Mouse (Mus musculus) stomach, postnatal 0 days (tissue): ENCODE results near the gene Olfr620. TPM values are rescaled to one million over a fixed set of nuclear protein-coding genes. Genes with fewer than 3 reads are reported as not detected.

Source experiments
- ATAC-seq: fragments of 200-750 bp; cut with Nextera tagmentation; 2 replicates; pipeline ENCODE4 v1.8.0; 2017; ENCODE audit not compliant: low FRiP score, low TSS enrichment
- DNase-seq: peaks from one replicate; pipeline ENCODE4 v3.0.0-alpha.2; 2016; ENCODE audit warnings: low spot score
- H3K27ac ChIP-seq: fragments of 300-500 bp; sonication (generic); replicated peaks from 2 replicates; pipeline ENCODE4 v1.5.1; 2014; ENCODE audit warnings: mild to moderate bottlenecking, control low read depth
- H3K27me3 ChIP-seq: fragments of 300-500 bp; sonication (generic); 2 replicates; pipeline ENCODE4 v1.6.1; 2014; ENCODE audit warnings: low read length; ENCODE audit not compliant: control insufficient read depth, insufficient read depth
- H3K36me3 ChIP-seq: fragments of 300-500 bp; sonication (generic); 2 replicates; pipeline ENCODE4 v1.6.1; 2014; ENCODE audit warnings: low read length, mixed read lengths; ENCODE audit not compliant: control insufficient read depth, insufficient read depth
- H3K4me1 ChIP-seq: fragments of 300-500 bp; sonication (generic); replicated peaks from 2 replicates; pipeline ENCODE4 v1.6.1; 2014; ENCODE audit warnings: antibody characterized with exemption; ENCODE audit not compliant: control insufficient read depth, insufficient read depth
- H3K4me2 ChIP-seq: fragments of 300-500 bp; sonication (generic); replicated peaks from 2 replicates; pipeline ENCODE4 v1.6.1; 2014; ENCODE audit warnings: low read depth, mild to moderate bottlenecking, control low read depth, moderate library complexity
- H3K4me3 ChIP-seq: fragments of 300-500 bp; sonication (generic); 2 replicates; pipeline ENCODE4 v1.5.1; 2014; ENCODE audit warnings: low read depth, low read length, control low read depth
- H3K9ac ChIP-seq: fragments of 300-500 bp; sonication (generic); 2 replicates; pipeline ENCODE4 v1.6.1; 2014; ENCODE audit warnings: mild to moderate bottlenecking, low read length, control low read depth, mixed read lengths
- H3K9me3 ChIP-seq: fragments of 300-500 bp; sonication (generic); 2 replicates; pipeline ENCODE4 v1.6.1; 2016; ENCODE audit warnings: low read length; ENCODE audit not compliant: control insufficient read depth
- CTCF ChIP-seq: IDR thresholded peaks from 2 replicates; pipeline ENCODE4 v1.5.1; 2016; ENCODE audit warnings: antibody characterized with exemption, low read depth, mild to moderate bottlenecking, moderate library complexity
- EP300 ChIP-seq: optimal IDR thresholded peaks from 2 replicates; pipeline ENCODE3; 2016; ENCODE audit warnings: antibody characterized with exemption
- WGBS: fragments of 180-500 bp; shearing (Covaris S2); extraction: QIAGEN DNeasy Blood & Tissue Kit; methylation state at CpG from one replicate; pipeline ENCODE4 v1.1.7; 2014; 5-methylcytosine and 5-hydroxymethylcytosine counted together
- microRNA-seq: library from miRNA; unstranded; fragments of <30 nt; microRNA quantifications from one replicate; pipeline ENCODE4, GENCODE M21; 2016
- polyA plus RNA-seq: library from polyadenylated mRNA; unstranded; fragments of >200 nt; fragmentation: Nextera tagmentation; extraction: Ambion mirVana; gene quantifications from 2 replicates; pipeline ENCODE4 v1.2.1, GENCODE M21; 2015

The Olfr620 gene
- polyA plus RNA-seq, 1 experiment from 2014 or later, result not detected

DNA sequence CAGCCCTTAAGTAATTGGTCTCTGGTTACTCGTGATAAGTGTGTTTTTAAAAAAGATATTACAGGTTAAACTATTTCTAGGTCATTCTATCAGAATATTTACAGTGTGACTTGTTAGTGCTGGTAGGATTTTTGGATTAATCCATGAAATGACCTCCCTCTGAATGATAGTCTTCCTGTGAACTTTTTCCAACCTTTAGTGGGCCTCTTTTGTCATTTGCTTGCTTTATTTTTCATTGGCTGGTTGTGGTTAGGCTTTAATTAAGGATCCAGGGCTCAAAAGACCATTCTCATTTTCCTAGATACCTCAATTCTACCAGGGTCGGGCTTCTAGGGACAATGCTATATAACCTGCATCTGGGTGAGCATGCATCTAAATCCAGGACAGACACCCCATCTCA is 22.5 kb downstream of the Olfr620 start, which contains the start of gene Olfr618:
Olfr618 (plus strand) TSS at position 301 of the 400 bp plus-strand sequence.
- H3K4me2 ChIP-seq, result no peak within 1 kb of the TSS
- TF ChIP-seq EP300 (no peak), CTCF (no peak)
- no peaks in the 10 kb centered on the region for H3K9me3 ChIP-seq
- DNase-seq, result no peak
- no peaks in the 10 kb centered on the region for H3K4me1 ChIP-seq
- 54% methylated on average over 2 of the region's 2 CpGs for WGBS
- H3K9ac ChIP-seq, result no peak within 1 kb of the TSS
- H3K4me3 ChIP-seq, result no peak within 1 kb of the TSS
- H3K27ac ChIP-seq, result no peak within 1 kb of the TSS
- H3K27me3 ChIP-seq, result no peaks in the 10 kb centered on the region
- H3K36me3 ChIP-seq, result no peaks in the 10 kb centered on the region
- no peak for ATAC-seq

DNA sequence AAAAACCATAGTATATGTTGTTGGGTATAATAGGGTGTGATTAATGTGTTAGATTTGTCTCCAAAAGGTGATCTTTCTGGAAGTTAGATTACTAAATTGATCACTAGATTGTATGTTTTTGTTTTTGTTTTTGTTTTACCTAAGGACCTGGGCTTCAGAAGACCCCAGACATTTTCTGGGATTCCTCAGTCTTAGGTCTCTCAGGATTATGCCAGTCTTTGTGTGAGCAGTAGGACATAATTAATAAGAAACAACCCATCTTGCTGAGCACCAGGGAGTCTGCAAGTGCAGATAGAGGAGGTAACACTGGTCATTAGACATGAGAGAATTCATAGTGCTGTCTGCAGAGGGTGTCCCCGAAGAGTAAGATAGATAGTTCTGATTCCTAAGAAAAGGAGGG is 39.6 kb downstream of the Olfr620 start, which contains the start of gene Olfr617:
Olfr617 (plus strand) TSS at position 301 of the 400 bp plus-strand sequence.
- TF ChIP-seq EP300, result no peak
- TF ChIP-seq CTCF, result no peak
- H3K4me3 ChIP-seq, result no peak within 1 kb of the TSS
- H3K9me3 ChIP-seq, result no peaks in the 10 kb centered on the region
- ATAC-seq (no peak), DNase-seq (no peak)
- H3K27ac ChIP-seq, result no peak within 1 kb of the TSS
- H3K9ac ChIP-seq, result no peak within 1 kb of the TSS
- no peaks in the 10 kb centered on the region for H3K4me1 ChIP-seq
- H3K27me3 ChIP-seq, result no peaks in the 10 kb centered on the region
- H3K4me2 ChIP-seq, result no peak within 1 kb of the TSS
- no peaks in the 10 kb centered on the region for H3K36me3 ChIP-seq
- 91% methylated on average over 1 of the region's 1 CpGs for WGBS

DNA sequence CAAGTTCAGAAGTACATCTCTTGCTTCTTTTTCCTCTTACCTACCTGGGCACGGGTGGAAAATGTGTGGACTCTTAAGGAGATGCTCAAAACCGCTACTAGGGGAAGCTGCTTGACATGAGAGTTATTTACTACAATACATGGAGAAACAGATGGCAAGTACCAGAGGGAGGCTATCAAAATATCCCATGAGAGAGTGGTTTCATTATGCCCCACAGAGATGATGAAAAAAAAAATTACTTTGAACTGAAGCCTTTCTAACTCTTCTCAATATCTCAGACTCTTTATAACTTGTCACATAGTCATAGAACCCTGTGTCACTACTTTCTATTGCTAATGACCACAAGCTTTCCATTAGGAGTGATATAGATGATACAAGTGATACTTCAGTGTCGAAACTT is 43.3 kb downstream of the Olfr620 start, which contains the start of gene Olfr616:
Olfr616 (minus strand) TSS at position 101 of the 400 bp plus-strand sequence.
- no peaks in the 10 kb centered on the region for H3K4me1 ChIP-seq
- no peaks in the 10 kb centered on the region for H3K36me3 ChIP-seq
- no peaks in the 10 kb centered on the region for H3K9me3 ChIP-seq
- no peak within 1 kb of the TSS for H3K4me2 ChIP-seq
- no peak for ATAC-seq
- H3K27ac ChIP-seq, result no peak within 1 kb of the TSS
- H3K4me3 ChIP-seq, result no peak within 1 kb of the TSS
- no peak for TF ChIP-seq EP300
- no peak within 1 kb of the TSS for H3K9ac ChIP-seq
- WGBS, result 80% methylated on average over 3 of the region's 3 CpGs
- no peaks in the 10 kb centered on the region for H3K27me3 ChIP-seq
- no peak for DNase-seq

DNA sequence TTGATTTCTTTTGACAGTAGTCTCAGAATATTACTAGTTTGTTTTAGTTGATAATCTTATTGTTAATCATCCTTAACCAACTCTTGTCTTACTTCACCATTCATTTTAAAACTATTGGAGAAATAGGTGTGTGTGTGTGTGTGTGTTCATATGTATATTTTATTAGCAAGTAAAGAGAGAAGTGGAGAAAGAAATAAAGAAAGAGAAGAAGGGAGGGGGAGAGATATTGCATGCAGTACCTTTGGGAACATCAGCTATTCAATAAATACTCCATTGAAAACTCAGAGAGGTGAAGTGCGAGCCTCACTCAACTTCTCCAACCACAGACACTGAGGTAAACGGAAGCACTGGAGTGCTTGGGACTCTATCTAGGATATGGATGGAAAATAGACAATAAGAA is 56.6 kb downstream of the Olfr620 start, which contains the start of gene Olfr615:
Olfr615 (plus strand) TSS at position 301 of the 400 bp plus-strand sequence.
- ATAC-seq (no peak), DNase-seq (no peak)
- H3K4me2 ChIP-seq, result no peak within 1 kb of the TSS
- TF ChIP-seq CTCF (no peak), EP300 (no peak)
- no peak within 1 kb of the TSS for H3K27ac ChIP-seq
- no peaks in the 10 kb centered on the region for H3K4me1 ChIP-seq
- H3K9me3 ChIP-seq, result no peaks in the 10 kb centered on the region
- H3K36me3 ChIP-seq, result no peaks in the 10 kb centered on the region
- no peaks in the 10 kb centered on the region for H3K27me3 ChIP-seq
- 66% methylated on average over 2 of the region's 2 CpGs for WGBS
- H3K9ac ChIP-seq, result no peak within 1 kb of the TSS
- H3K4me3 ChIP-seq, result no peak within 1 kb of the TSS

Small RNAs within 50 kb of the gene (microRNA-seq; reads per million reads assigned to microRNA genes)
- not detected for gene Gm26506

Other genes with a start within 250 kb of the Olfr620 start
- not detected in 2 replicates for gene Olfr601, start 249.9 kb downstream of the Olfr620 start, polyA plus RNA-seq
- not detected in 2 replicates for gene Olfr603, start 226.4 kb downstream of the Olfr620 start, polyA plus RNA-seq
- not detected in 2 replicates for gene Usp17lc, start 197.5 kb downstream of the Olfr620 start, polyA plus RNA-seq
- gene Olfr605, start 167.1 kb downstream of the Olfr620 start, polyA plus RNA-seq, result not detected in 2 replicates
- gene Olfr606, start 163.5 kb downstream of the Olfr620 start, polyA plus RNA-seq, result not detected in 2 replicates
- not detected in 2 replicates for gene Olfr607, start 148.4 kb downstream of the Olfr620 start, polyA plus RNA-seq
- gene Olfr608, start 142.7 kb downstream of the Olfr620 start, polyA plus RNA-seq, result not detected in 2 replicates
- not detected in 2 replicates for gene Olfr609, start 114.5 kb downstream of the Olfr620 start, polyA plus RNA-seq
- not detected in 2 replicates for gene Olfr610, start 100.4 kb downstream of the Olfr620 start, polyA plus RNA-seq
- gene Olfr611, start 91.7 kb downstream of the Olfr620 start, polyA plus RNA-seq, result not detected in 2 replicates
- not detected in 2 replicates for gene Olfr612, start 69.8 kb downstream of the Olfr620 start, polyA plus RNA-seq
- gene Olfr613, start 64.5 kb downstream of the Olfr620 start, polyA plus RNA-seq, result not detected in 2 replicates
- not detected in 2 replicates for gene Olfr615, start 56.5 kb downstream of the Olfr620 start, polyA plus RNA-seq
- not detected in 2 replicates for gene Olfr616, start 43.4 kb downstream of the Olfr620 start, polyA plus RNA-seq
- not detected in 2 replicates for gene Olfr617, start 39.5 kb downstream of the Olfr620 start, polyA plus RNA-seq
- 0.10 and 0.22 TPM in 2 replicates for gene Olfr618, start 22.4 kb downstream of the Olfr620 start, polyA plus RNA-seq
- not detected in 2 replicates for gene Olfr619, start 12.0 kb downstream of the Olfr620 start, polyA plus RNA-seq
- gene Olfr622, start 30.2 kb upstream of the Olfr620 start, polyA plus RNA-seq, result not detected in 2 replicates
- not detected in 2 replicates for gene Olfr623, start 51.2 kb upstream of the Olfr620 start, polyA plus RNA-seq
- 0.02 TPM in 1 of 2 replicates, not detected in the other for gene Olfr624, start 58.7 kb upstream of the Olfr620 start, polyA plus RNA-seq
- gene Olfr625-ps1, start 70.2 kb upstream of the Olfr620 start, polyA plus RNA-seq, result not detected in 2 replicates
- gene Olfr243, start 102.1 kb upstream of the Olfr620 start, polyA plus RNA-seq, result not detected in 2 replicates
- not detected in 2 replicates for gene Olfr628, start 117.8 kb upstream of the Olfr620 start, polyA plus RNA-seq
- gene Olfr629, start 132.4 kb upstream of the Olfr620 start, polyA plus RNA-seq, result not detected in 2 replicates
- not detected in 2 replicates for gene Olfr630, start 144.8 kb upstream of the Olfr620 start, polyA plus RNA-seq
- gene Olfr69, start 159.1 kb upstream of the Olfr620 start, polyA plus RNA-seq, result not detected in 2 replicates
- gene Olfr68, start 167.2 kb upstream of the Olfr620 start, polyA plus RNA-seq, result 0.02 TPM in 1 of 2 replicates, not detected in the other
- not detected in 2 replicates for gene Olfr67, start 179.3 kb upstream of the Olfr620 start, polyA plus RNA-seq
- gene Hbb-bt, start 201.5 kb upstream of the Olfr620 start, polyA plus RNA-seq, result 137 and 177 TPM in 2 replicates
- 597 and 747 TPM in 2 replicates for gene Hbb-bs, start 215.6 kb upstream of the Olfr620 start, polyA plus RNA-seq
- gene Hbb-bh2, start 228.0 kb upstream of the Olfr620 start, polyA plus RNA-seq, result not detected in 2 replicates
- not detected in 2 replicates for gene Hbb-bh1, start 230.6 kb upstream of the Olfr620 start, polyA plus RNA-seq
- gene Hbb-y, start 240.7 kb upstream of the Olfr620 start, polyA plus RNA-seq, result not detected in 2 replicates